Mouse (Mus musculus) spleen, adult 2 months (tissue): ENCODE results near the gene AC124502.3. TPM values are rescaled to one million over a fixed set of nuclear protein-coding genes. Genes with fewer than 3 reads are reported as not detected.

Experiments
- DNase-seq, 2 experiments: peaks; one replicate each; pipeline versions ENCODE4 v3.0.0 to v3.0.0-alpha.2; 2012 to 2021; ENCODE audit warnings: low spot score in 2 of 2, low read depth in 1 of 2
- H3K27ac ChIP-seq: fragments of 200-500 bp; 2 replicates; pipeline ENCODE4 v1.5.1; 2012; ENCODE audit warnings: low read length, inconsistent platforms; ENCODE audit not compliant: insufficient read depth
- H3K27me3 ChIP-seq: fragments of 200-500 bp; 2 replicates; pipeline ENCODE4 v1.6.1; 2012; ENCODE audit warnings: mild to moderate bottlenecking, moderate library complexity, low read length, inconsistent platforms; ENCODE audit not compliant: control insufficient read depth, insufficient read depth
- H3K36me3 ChIP-seq: fragments of 200-500 bp; 2 replicates; pipeline ENCODE4 v1.6.1; 2012; ENCODE audit warnings: mild to moderate bottlenecking, low read length, inconsistent platforms; ENCODE audit not compliant: control insufficient read depth, insufficient read depth
- H3K4me1 ChIP-seq: fragments of 200-500 bp; 2 replicates; pipeline ENCODE4 v1.6.1; 2011; ENCODE audit warnings: inconsistent platforms; ENCODE audit not compliant: control insufficient read depth, insufficient read depth, insufficient read length
- H3K4me3 ChIP-seq: fragments of 200-500 bp; 2 replicates; pipeline ENCODE4 v1.5.1; 2011; ENCODE audit warnings: mild to moderate bottlenecking, inconsistent platforms; ENCODE audit not compliant: insufficient read depth, insufficient read length; ENCODE audit errors: extremely low read depth
- CTCF ChIP-seq: fragments of 200-500 bp; IDR thresholded peaks from 2 replicates; pipeline ENCODE4 v1.5.1; 2011; ENCODE audit warnings: mild to moderate bottlenecking, inconsistent platforms; ENCODE audit not compliant: insufficient read depth, insufficient read length, insufficient replicate concordance; ENCODE audit errors: extremely low read depth
- POLR2A ChIP-seq: fragments of 200-500 bp; IDR thresholded peaks from 2 replicates; pipeline ENCODE4 v1.6.1; 2011; ENCODE audit warnings: low read depth, low read length, inconsistent platforms
- WGBS: fragments of 180-500 bp; shearing (Covaris S2); methylation state at CpG from one replicate; pipeline ENCODE4 v1.1.7; 2018; 5-methylcytosine and 5-hydroxymethylcytosine counted together
- polyA plus RNA-seq: library from polyadenylated mRNA; depleted of rRNA; stranded (reverse); fragments of >200 nt; gene quantifications from 2 replicates; pipeline ENCODE4 v1.2.3, GENCODE M21; 2012

The AC124502.3 gene
- polyA plus RNA-seq, 1 experiment = 0.79 TPM

- WGBS = 90% methylated on average over 8 of the region's 8 CpGs
- H3K4me1 ChIP-seq = peaks cover 6% of the 10 kb centered on the region; the same call in 1 of the 2 replicates
- H3K4me3 ChIP-seq = no peak overlapping the region
- H3K27ac ChIP-seq = no peak overlapping the region
- H3K36me3 ChIP-seq = peaks cover 2% of the 10 kb centered on the region; the same call in 1 of the 2 replicates
- no peaks in the 10 kb centered on the region for H3K27me3 ChIP-seq
- no peak for TF ChIP-seq CTCF
- TF ChIP-seq POLR2A = no peak
- DNase-seq = no peak
Observed at GRCm38 (mm10) chr19:5026111-5026510, 12.6 kb upstream of the AC124502.3 start.

- H3K27me3 ChIP-seq = no peaks in the 10 kb centered on the region
- peaks cover 2% of the 10 kb centered on the region; the same call in 1 of the 2 replicates for H3K36me3 ChIP-seq
- H3K4me1 ChIP-seq = 0 out of 2 replicates have a peak, but pooled peaks cover under 1% of the 10 kb centered on the region
- DNase-seq = no peak
- no peak for TF ChIP-seq POLR2A
- no peak for TF ChIP-seq CTCF
- 96% methylated on average over 3 of the region's 3 CpGs for WGBS
- H3K4me3 ChIP-seq = no peak overlapping the region
- H3K27ac ChIP-seq = no peak overlapping the region
Observed at GRCm38 (mm10) chr19:5032686-5033085, 6.0 kb upstream of the AC124502.3 start.

DNA sequence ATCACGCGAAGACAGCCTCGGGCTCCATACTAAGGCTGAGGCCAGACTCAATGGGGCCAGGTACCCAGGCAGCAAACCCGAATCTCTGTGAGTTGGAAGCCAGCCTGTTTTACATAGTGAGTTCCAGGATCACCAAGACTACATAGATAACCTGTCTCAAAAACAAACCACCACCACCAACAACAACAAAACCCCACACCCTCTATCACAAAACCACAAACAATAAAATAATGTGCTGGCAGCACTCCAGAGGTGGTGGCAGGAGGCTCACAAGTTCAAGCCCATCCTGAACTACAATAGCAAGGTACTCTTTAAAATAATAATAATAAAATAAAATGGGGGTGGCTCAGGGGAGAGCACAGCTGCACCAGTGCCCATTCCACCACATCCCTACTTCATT is 2.1 kb upstream of the AC124502.3 start:
- Histone ChIP-seq H3K36me3 (no peaks in the 10 kb centered on the region), H3K4me3 (no peak overlapping the region), H3K27ac (no peak overlapping the region), H3K4me1 (peaks cover 16% of the 10 kb centered on the region), H3K27me3 (peaks cover 2% of the 10 kb centered on the region; the same call in 1 of the 2 replicates)
- no peak for DNase-seq
- WGBS = 81% methylated on average over 4 of the region's 4 CpGs
- TF ChIP-seq POLR2A = no peak
- no peak for TF ChIP-seq CTCF

- H3K4me1 ChIP-seq = peaks cover 16% of the 10 kb centered on the region
- no peak for DNase-seq
- 9% methylated on average over 32 of the region's 32 CpGs for WGBS
- peak overlapping the region; percentile 72 for H3K4me3 ChIP-seq
- H3K27ac ChIP-seq = no peak overlapping the region
- TF ChIP-seq POLR2A = no peak
- TF ChIP-seq CTCF = no peak
- H3K27me3 ChIP-seq = peaks cover 2% of the 10 kb centered on the region; the same call in 1 of the 2 replicates
- H3K36me3 ChIP-seq = no peaks in the 10 kb centered on the region
Observed at GRCm38 (mm10) chr19:5037678-5038571, 766 bp upstream of the AC124502.3 start.

DNA sequence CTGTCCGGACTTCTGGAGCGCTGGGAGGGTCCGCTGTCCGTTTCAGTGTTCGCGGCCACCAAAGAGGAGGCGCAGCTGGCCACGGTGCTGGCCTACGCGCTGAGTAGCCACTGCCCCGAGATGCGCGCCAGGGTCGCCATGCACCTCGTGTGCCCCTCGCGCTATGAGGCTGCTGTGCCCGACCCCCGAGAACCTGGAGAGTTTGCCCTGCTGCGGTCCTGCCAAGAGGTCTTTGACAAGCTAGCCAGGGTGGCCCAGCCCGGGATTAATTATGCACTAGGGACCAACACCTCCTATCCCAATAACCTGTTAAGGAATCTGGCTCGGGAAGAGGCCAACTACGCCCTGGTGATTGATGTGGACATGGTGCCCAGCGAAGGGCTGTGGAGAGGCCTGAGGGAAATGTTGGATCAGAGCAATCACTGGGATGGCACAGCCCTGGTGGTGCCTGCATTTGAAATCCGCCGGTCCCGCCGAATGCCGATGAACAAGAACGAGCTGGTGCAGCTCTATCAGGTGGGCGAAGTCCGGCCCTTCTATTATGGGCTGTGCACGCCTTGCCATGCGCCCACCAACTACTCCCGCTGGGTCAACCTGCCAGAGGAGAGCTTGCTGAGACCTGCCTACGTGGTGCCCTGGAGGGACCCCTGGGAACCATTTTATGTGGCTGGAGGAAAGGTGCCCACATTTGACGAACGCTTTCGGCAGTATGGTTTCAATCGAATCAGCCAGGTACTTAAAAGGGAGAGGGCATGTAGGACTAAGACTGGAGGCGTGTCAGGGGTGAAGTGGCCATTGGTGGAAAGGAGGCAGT is 817 bp downstream of the AC124502.3 start:
- H3K27ac ChIP-seq = no peak overlapping the region
- no peaks in the 10 kb centered on the region for H3K36me3 ChIP-seq
- TF ChIP-seq CTCF (no peak), POLR2A (no peak)
- H3K4me3 ChIP-seq = peak overlapping the region; percentile 72
- peaks cover 16% of the 10 kb centered on the region for H3K4me1 ChIP-seq
- peaks cover 2% of the 10 kb centered on the region; the same call in 1 of the 2 replicates for H3K27me3 ChIP-seq
- DNase-seq = no peak
- WGBS = 27% methylated on average over 41 of the region's 41 CpGs

- 4% methylated on average over 40 of the region's 40 CpGs for WGBS
- DNase-seq = peak; percentile 77 to 82
Observed at GRCm38 (mm10) chr19:5040862-5041523, 2.3 kb downstream of the AC124502.3 start, which contains the start of gene Brms1. Brms1 (plus strand) TSS chr19:5041354.

More at GRCm38 (mm10) chr19:5040862-5041523, 2.3 kb downstream of the AC124502.3 start, which contains the start of gene Brms1:
- peaks cover 16% of the 10 kb centered on the region for H3K4me1 ChIP-seq
- H3K27me3 ChIP-seq = peaks cover 2% of the 10 kb centered on the region; the same call in 1 of the 2 replicates
- peak within 1 kb of the TSS; percentile 86 for H3K4me3 ChIP-seq
- peak within 1 kb of the TSS; percentile 43 for H3K27ac ChIP-seq
- peaks cover 1% of the 10 kb centered on the region; the same call in 1 of the 2 replicates for H3K36me3 ChIP-seq
- TF ChIP-seq CTCF = no peak
- TF ChIP-seq POLR2A = peak; percentile 52
